Mouse (Mus musculus): Measurements from ENCODE around the gene Elane. TPM values are rescaled to one million over a fixed set of nuclear protein-coding genes. Genes with fewer than 3 reads are reported as not detected.

Gene Elane
- polyA plus RNA-seq, 1 experiment from 2014 or later, result not detected

DNA sequence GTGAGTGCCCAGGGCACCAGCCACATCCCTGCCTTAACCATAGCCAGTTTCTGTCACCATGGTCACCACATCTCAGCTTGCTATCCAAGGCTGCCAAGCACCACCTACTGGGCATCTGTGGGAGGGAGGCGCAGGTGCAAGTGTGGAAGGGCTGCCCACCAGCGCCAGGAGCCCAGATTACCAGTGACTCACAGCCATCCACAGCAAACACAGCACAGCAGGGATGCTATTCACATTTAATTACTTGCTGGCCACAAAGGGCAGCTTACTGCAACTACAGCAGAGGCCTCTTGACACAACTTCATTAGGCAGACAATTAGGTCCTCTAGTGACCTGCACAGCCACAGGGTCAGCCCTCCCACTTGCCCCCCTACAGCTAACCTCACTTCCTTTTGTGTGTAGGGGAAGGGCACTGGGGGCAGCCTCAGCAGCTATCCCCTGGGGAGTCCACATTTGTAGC is 14.9 kb downstream of the Elane start:
- Histone ChIP-seq H3K4me3 (replicated peaks) (no peak overlapping the region), H3K36me3 (peaks cover 96% of the 10 kb centered on the region), H3K27ac (no peak overlapping the region), H3K4me1 (replicated peaks) (peaks cover 6% of the 10 kb centered on the region; the same call in 1 of the 2 replicates), H3K27me3 (no peaks in the 10 kb centered on the region), H3K9ac (replicated peaks) (0 out of 2 replicates have a peak overlapping the region, but pooled peaks have one; percentile 4), H3K4me2 (no peak overlapping the region), H3K9me3 (no peaks in the 10 kb centered on the region)
- no peak for ATAC-seq (ENCODE audit: insufficient number of reproducible peaks, insufficient read depth, low FRiP score, low TSS enrichment, low read depth)
- 36% methylated on average over 2 of the region's 2 CpGs for WGBS

DNA sequence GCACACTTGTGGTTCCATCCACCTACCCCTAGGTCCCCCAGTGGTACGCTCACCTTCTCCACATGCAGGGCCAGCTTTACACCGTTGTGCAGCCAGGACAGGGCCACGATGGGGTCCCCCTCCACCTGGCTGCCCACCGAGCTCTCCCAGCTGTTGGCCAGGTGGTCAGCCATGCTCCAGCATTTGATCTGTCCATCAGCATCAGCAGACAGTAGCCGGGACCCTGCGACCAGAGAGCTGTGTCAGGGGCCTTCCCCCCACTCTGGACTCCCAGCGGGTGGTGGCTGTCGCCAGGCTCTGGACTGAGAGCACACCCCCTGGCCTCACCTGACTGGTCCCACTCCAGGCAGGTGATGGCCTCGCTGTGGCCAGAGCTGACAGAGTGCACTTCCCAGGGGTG is 20.7 kb downstream of the Elane start:
- Histone ChIP-seq H3K36me3 (peaks cover 70% of the 10 kb centered on the region), H3K9me3 (no peaks in the 10 kb centered on the region), H3K4me3 (replicated peaks) (no peak overlapping the region), H3K4me1 (replicated peaks) (peaks cover 14% of the 10 kb centered on the region; the same call in 1 of the 2 replicates), H3K27me3 (0 out of 2 replicates have a peak, but pooled peaks cover 3% of the 10 kb centered on the region), H3K4me2 (no peak overlapping the region), H3K9ac (replicated peaks) (no peak overlapping the region), H3K27ac (no peak overlapping the region)
- no peak for ATAC-seq (ENCODE audit: insufficient number of reproducible peaks, insufficient read depth, low FRiP score, low TSS enrichment, low read depth)
- 94% methylated on average over 9 of the region's 9 CpGs for WGBS

DNA sequence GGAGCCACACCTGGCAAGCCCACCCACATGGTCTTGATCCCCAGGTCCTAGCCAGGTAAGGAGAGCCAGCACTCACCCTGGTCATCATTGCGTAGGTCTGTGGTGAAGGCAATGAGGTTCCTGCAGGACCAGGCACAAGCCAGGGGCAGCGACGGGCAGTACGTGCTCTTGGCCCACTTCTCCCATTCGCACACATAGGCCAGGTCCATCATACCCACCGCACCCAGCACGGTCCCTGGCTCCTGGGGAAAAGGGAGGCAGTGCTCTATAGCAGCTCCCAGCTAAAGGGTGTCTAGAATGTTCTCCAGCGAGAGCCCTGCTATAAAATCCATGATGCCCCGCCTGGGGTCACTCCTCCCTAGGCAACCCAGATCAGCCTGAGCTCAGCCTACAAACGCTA is 21.4 kb downstream of the Elane start:
- Histone ChIP-seq H3K36me3 (peaks cover 70% of the 10 kb centered on the region), H3K4me2 (peak overlapping the region; percentile 50), H3K27ac (no peak overlapping the region), H3K9ac (replicated peaks) (no peak overlapping the region), H3K4me3 (replicated peaks) (peak overlapping the region; percentile 12; the same call in 1 of the 2 replicates), H3K9me3 (no peaks in the 10 kb centered on the region), H3K4me1 (replicated peaks) (peaks cover 14% of the 10 kb centered on the region; the same call in 1 of the 2 replicates), H3K27me3 (0 out of 2 replicates have a peak, but pooled peaks cover 3% of the 10 kb centered on the region)
- 94% methylated on average over 10 of the region's 10 CpGs for WGBS
- ATAC-seq (ENCODE audit: insufficient number of reproducible peaks, insufficient read depth, low FRiP score, low TSS enrichment, low read depth), result no peak

DNA sequence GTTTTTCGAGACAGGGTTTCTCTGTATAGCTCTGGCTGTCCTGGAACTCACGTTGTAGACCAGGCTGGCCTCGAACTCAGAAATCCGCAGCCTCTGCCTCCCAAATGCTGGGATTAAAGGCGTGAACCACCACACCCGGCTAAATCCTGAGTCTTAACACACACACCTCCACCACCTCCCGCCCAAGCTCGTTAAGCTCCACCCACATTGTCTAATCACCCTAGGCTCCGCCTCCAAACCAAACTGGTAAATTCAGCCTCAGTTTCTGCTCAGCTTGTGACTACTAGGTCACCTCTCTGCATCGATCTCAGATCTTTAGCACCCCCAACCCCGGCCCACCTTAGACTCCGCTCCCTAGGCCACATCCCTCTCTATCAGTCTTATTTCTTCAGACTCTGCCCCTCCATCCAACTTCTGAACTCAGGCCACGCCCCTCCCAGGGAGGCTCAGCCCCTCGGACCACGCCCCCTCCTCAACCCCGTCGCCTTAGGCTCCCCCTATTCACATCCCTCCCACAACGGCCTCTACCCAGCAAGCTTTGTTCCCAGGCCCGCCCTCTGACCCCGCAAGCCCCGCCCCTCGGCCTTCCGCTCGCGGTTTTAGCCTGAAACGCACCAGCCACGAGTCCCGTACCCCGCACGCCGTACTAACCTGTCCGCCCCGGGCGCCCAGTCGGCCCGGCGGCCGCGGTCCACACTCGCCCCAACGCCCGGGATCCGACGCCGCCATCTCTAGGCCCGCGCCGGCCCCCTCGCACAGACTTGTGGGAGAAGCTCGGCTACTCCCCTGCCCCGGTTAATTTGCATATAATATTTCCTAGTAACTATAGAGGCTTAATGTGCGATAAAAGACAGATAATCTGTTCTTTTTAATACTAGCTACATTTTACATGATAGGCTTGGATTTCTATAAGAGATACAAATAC is 22.4 kb downstream of the Elane start, which contains the start of gene Med16:
Gene Med16, minus strand, starts transcription at position 757 of the 925 bp plus-strand sequence.
- H3K27me3 ChIP-seq, result 0 out of 2 replicates have a peak, but pooled peaks cover 3% of the 10 kb centered on the region
- H3K36me3 ChIP-seq, result peaks cover 67% of the 10 kb centered on the region
- H3K4me2 ChIP-seq, result peak within 1 kb of the TSS; percentile 50
- no peaks in the 10 kb centered on the region for H3K9me3 ChIP-seq
- H3K27ac ChIP-seq, result peak within 1 kb of the TSS; percentile 98
- peak within 1 kb of the TSS; percentile 87 for H3K9ac ChIP-seq (replicated peaks)
- 2% methylated on average over 52 of the region's 52 CpGs for WGBS
- H3K4me1 ChIP-seq (replicated peaks), result peaks cover 14% of the 10 kb centered on the region; the same call in 1 of the 2 replicates
- H3K4me3 ChIP-seq (replicated peaks), result peak within 1 kb of the TSS; percentile 64
- ATAC-seq (ENCODE audit: insufficient number of reproducible peaks, insufficient read depth, low FRiP score, low TSS enrichment, low read depth), result peak; percentile 91

DNA sequence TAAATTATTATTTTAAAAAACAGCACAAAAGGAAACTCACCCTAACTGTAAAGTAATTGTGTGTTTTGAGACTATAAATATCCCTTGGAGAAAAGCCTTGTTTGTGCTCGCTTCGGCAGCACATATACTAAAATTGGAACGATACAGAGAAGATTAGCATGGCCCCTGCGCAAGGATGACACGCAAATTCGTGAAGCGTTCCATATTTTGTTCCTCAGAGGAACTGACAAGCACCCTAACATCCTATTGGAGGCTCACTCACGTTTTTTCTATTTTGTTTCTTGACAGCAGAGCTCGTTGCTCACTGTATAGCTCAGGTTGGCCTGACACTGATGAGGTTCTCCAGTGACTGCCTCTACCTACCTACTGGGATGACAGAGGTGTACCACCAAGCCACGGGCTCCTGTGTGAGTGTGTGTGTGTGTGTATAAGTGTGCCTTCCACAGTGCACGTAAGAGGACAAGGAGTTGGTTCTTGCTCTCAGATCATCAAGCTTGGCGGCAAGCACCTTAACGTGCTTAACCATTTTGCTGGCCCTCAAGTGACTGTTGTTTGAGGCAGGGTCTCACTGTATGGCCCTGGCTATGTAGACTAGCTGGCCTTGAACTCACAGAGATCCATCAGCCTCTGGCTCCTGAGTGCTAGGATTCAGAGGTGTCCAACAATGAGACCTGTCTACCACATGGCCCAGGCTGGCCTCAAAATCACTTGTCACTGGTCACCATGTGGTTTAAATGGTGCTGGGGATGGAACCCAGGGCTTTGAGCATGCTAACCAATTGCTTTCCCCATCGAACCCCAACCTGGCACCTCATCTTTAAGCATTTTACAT is 23.3 kb downstream of the Elane start:
- Histone ChIP-seq H3K27me3 (0 out of 2 replicates have a peak, but pooled peaks cover 3% of the 10 kb centered on the region), H3K9me3 (no peaks in the 10 kb centered on the region), H3K27ac (peak overlapping the region; percentile 67), H3K4me1 (replicated peaks) (peaks cover 14% of the 10 kb centered on the region; the same call in 1 of the 2 replicates), H3K9ac (replicated peaks) (no peak overlapping the region), H3K4me2 (peak overlapping the region; percentile 45), H3K4me3 (replicated peaks) (peak overlapping the region; percentile 16; the same call in 1 of the 2 replicates), H3K36me3 (peaks cover 59% of the 10 kb centered on the region)
- 25% methylated on average over 14 of the region's 14 CpGs for WGBS
- no peak for ATAC-seq (ENCODE audit: insufficient number of reproducible peaks, insufficient read depth, low FRiP score, low TSS enrichment, low read depth)

DNA sequence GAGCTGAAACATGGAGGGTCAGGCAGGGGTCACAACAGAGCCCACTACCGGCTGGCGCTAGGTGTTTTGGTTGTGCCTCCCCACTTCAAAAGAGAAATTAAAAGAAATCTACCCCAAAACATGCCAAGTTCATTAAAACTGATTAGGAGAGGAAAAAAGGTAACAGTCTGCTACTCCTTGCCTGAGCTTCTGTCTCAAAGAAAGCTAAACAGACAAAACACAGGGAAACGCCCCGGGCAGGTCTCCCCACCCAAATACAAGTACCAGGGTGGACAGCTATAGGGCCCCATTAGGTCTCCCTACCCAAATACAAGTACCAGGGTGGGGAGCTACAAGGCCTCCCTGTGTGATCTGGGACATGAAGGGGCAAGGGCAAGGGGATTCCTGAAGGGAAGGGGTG is 24.5 kb downstream of the Elane start, which contains the start of gene Gm26602:
Gene Gm26602, plus strand, starts transcription at position 301 of the 400 bp plus-strand sequence.
- Histone ChIP-seq H3K27ac (peak within 1 kb of the TSS; percentile 67; the same call in 1 of the 2 replicates), H3K4me2 (no peak within 1 kb of the TSS), H3K9ac (replicated peaks) (0 out of 2 replicates have a peak within 1 kb of the TSS, but pooled peaks have one; percentile 23), H3K4me3 (replicated peaks) (no peak within 1 kb of the TSS), H3K4me1 (replicated peaks) (peaks cover 25% of the 10 kb centered on the region), H3K9me3 (no peaks in the 10 kb centered on the region), H3K36me3 (peaks cover 47% of the 10 kb centered on the region), H3K27me3 (0 out of 2 replicates have a peak, but pooled peaks cover 3% of the 10 kb centered on the region)
- no peak for ATAC-seq (ENCODE audit: insufficient number of reproducible peaks, insufficient read depth, low FRiP score, low TSS enrichment, low read depth)
- WGBS, result 90% methylated on average over 4 of the region's 4 CpGs

DNA sequence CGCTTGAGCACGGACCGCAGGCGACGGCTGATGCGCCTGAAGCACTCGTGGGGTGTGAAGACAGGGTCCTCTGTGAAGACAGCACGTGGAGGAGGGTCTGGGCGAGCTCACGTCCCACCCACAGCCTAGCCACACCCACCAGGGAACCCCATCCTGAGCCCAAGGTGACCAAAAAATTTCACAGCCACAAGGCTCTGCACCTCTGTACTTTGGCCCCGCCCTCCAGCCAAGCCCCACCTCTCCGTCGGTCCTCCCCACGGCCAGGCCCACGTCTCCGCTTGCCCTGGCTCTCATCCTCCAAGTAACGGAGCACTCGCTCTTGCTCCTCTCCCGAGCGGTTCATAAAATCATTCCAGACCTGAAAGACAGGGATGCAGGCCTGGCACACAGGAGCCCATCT is 26.4 kb downstream of the Elane start:
- 62% methylated on average over 20 of the region's 20 CpGs for WGBS

DNA sequence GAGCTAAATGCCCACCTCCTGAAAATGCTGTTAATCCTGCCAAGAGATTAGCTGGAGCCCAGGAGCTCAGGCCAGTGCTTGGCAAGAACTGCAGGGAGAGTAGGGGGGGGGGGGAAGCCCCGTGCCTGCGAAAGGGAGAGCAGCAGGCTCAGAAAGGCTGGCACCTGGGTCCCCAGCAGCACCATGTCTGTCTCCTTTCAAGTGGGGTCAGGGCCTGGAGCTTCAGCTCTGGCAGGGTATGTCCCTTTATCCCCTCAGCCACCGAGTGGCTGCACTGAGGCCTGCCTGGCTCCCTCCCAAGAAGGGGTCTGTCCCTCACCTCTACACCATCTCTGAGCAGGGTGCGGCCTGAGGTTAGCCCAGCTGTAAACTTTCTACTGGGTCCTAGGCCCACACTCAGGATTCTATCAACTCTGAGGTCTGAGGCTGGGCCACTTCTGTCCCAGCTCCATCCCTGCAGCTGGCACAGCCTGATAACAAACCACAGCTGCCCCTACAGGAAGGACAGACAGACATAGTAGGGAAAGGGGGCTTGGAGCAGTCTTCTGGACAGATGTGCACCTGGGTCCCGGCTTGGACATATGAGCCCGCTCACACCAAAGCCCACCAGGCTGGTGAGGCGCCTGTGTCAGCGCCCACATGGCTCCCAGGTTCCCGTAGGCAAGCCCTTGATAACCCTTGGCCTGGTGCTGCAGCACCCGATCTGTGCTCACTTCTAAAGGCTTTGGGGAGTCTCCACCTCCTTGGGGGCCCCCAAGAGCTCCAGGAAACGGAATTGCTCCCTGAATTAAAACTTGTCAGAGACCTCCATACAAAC is 28.3 kb downstream of the Elane start:
- peaks cover 30% of the 10 kb centered on the region for H3K36me3 ChIP-seq
- no peaks in the 10 kb centered on the region for H3K9me3 ChIP-seq
- 0 out of 2 replicates have a peak overlapping the region, but pooled peaks have one; percentile 1 for H3K27ac ChIP-seq
- H3K9ac ChIP-seq (replicated peaks), result no peak overlapping the region
- no peak overlapping the region for H3K4me3 ChIP-seq (replicated peaks)
- peaks cover 39% of the 10 kb centered on the region for H3K4me1 ChIP-seq (replicated peaks)
- no peak for ATAC-seq (ENCODE audit: insufficient number of reproducible peaks, insufficient read depth, low FRiP score, low TSS enrichment, low read depth)
- peaks cover 22% of the 10 kb centered on the region for H3K27me3 ChIP-seq
- 73% methylated on average over 11 of the region's 11 CpGs for WGBS
- peak overlapping the region; percentile 95; the same call in 1 of the 2 replicates for H3K4me2 ChIP-seq

More for the DNA sequence above, 26.4 kb downstream of the Elane start:
- no peak overlapping the region for H3K27ac ChIP-seq
- H3K36me3 ChIP-seq, result peaks cover 30% of the 10 kb centered on the region
- H3K4me2 ChIP-seq, result no peak overlapping the region
- H3K9ac ChIP-seq (replicated peaks), result no peak overlapping the region
- H3K27me3 ChIP-seq, result peaks cover 2% of the 10 kb centered on the region
- H3K9me3 ChIP-seq, result no peaks in the 10 kb centered on the region
- H3K4me1 ChIP-seq (replicated peaks), result peaks cover 31% of the 10 kb centered on the region
- H3K4me3 ChIP-seq (replicated peaks), result no peak overlapping the region
- no peak for ATAC-seq (ENCODE audit: insufficient number of reproducible peaks, insufficient read depth, low FRiP score, low TSS enrichment, low read depth)

DNA sequence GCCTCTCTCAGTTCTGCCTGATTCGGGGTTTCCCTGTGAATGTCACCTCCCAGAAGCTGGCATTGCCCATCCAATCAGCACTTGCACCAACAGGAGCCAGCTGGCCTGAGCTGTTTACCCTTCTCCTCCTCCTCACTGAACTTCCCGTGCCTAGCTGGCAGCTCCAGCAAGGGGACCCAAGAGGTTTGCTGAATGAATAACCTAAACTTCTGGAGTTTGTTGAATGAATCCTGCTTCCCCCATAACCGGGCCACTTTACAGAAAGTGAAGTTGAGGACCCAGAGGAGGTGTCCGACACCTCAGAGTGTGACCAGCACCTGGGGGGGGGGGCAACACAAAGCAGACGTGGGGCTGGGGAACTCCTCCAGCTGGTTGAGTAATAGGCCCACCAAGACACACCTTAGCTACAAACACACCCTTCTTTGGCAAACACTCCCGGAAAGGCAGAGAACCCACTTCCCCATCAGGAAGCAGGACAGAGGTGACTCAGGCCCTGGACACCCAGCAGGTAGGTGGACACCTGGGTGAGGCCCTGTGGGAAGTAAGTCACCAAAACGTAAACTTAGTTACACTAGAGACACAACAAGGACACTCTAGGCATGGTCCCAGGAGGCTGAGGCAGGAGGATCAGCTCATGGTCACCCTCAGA is 29.0 kb downstream of the Elane start:
- peak overlapping the region; percentile 95 for H3K4me2 ChIP-seq
- no peak overlapping the region for H3K27ac ChIP-seq
- peaks cover 43% of the 10 kb centered on the region for H3K4me1 ChIP-seq (replicated peaks)
- H3K9ac ChIP-seq (replicated peaks), result 0 out of 2 replicates have a peak overlapping the region, but pooled peaks have one; percentile 27
- H3K9me3 ChIP-seq, result no peaks in the 10 kb centered on the region
- H3K27me3 ChIP-seq, result peaks cover 29% of the 10 kb centered on the region
- H3K36me3 ChIP-seq, result peaks cover 30% of the 10 kb centered on the region
- H3K4me3 ChIP-seq (replicated peaks), result peak overlapping the region; percentile 82; the same call in 1 of the 2 replicates
- 75% methylated on average over 7 of the region's 7 CpGs for WGBS
- ATAC-seq (ENCODE audit: insufficient number of reproducible peaks, insufficient read depth, low FRiP score, low TSS enrichment, low read depth), result no peak
